Mouse (Mus musculus) liver, adult (tissue): ENCODE data around the gene Grsf1.

Source experiments
- GATA4 ChIP-seq: IDR thresholded peaks from 2 replicates; pipeline ENCODE4 v1.6.1; 2014; ENCODE audit warnings: mild to moderate bottlenecking, low read length; ENCODE audit not compliant: insufficient replicate concordance

Grsf1 gene

DNA sequence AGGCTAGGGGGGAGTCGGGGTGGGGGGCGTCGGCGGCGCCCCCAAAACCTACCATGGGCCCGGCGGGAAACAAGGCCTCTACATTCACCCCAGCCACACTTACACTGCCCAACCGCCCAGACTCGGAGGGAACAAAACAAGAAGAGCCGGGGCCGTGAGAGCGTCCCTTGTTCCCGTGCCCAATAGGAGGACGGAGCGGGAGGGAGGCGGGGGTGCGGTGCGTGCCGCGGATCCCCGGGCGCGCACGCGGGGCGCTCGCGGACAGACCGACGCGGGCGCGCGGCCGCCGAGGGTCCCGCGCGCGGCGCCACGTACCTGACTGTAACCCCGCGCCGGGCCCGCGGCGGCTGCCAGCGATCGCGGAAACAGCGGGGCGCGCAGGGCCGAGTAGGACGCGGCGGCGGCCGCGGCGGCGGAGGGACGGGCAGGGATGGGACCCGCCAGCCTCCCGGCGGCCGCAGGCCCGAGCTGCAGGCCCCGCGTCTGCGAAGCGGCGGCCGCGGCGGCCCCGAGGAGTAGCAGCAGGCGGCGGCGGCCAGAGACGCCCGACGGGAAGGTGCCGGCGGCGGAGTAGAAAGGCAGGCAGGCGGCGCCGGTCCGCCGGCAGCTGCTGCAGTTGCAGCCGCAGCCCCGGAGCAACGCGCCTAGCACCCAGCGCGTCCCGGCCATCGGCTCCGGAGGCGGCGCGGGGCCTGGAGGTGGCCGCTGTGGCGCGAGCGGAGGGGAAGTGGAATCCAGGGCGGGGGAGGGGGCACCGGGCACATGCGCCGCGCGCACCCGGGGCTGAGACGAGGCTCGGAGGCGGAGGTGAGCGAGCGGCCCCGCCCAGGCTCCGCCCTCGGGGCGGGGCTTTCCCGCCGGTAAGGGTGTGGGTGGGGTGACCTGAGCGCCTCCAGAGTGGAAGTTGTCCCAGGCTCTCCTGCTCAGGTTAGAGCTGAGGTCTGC is at the start of gene Grsf1:
Grsf1 (minus strand) TSS at position 729 of the 945 bp plus-strand sequence.
- TF ChIP-seq GATA4, result no peak; the same call in 1 of the 2 replicates

DNA sequence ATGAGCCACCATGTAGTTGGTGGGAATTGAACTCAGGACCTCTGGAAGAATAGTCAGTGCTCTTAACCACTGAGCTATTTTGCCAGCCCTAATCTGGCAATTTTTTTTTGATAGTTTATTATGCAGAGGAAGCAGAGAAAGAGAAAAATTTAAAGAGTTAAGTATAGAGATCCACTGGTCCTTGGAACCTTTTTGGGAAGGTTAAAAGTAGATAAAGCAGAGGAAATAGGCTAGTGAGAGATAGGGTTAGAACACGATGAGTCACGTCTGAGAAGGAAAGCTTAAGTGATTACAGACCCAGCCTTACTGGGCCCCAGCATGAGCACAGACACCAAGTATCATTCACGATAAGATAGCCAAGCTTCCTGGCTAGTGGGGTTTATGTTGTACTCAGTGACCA is 48.1 kb upstream of the Grsf1 start:
- TF ChIP-seq GATA4, result peak; percentile 99

DNA sequence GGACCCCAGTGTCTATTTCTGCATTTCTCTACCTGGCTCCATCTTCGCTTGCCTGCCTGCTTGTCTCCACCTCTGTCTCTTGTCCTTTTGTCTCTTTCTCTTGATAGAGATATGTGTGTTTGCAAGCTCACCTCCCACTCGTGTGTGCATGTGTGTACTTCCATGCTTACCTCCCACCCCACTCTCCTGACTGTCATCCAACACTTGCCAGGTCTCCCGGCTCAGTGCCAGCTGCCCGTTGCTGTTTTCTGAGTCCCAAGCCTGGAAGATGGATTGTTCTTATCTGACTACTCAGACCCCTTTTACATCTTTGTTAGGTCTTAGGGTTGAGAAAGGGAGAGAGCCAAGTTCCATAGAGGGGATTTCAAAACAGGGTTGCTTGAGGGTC is 46.2 kb upstream of the Grsf1 start:
- no peak for TF ChIP-seq GATA4

DNA sequence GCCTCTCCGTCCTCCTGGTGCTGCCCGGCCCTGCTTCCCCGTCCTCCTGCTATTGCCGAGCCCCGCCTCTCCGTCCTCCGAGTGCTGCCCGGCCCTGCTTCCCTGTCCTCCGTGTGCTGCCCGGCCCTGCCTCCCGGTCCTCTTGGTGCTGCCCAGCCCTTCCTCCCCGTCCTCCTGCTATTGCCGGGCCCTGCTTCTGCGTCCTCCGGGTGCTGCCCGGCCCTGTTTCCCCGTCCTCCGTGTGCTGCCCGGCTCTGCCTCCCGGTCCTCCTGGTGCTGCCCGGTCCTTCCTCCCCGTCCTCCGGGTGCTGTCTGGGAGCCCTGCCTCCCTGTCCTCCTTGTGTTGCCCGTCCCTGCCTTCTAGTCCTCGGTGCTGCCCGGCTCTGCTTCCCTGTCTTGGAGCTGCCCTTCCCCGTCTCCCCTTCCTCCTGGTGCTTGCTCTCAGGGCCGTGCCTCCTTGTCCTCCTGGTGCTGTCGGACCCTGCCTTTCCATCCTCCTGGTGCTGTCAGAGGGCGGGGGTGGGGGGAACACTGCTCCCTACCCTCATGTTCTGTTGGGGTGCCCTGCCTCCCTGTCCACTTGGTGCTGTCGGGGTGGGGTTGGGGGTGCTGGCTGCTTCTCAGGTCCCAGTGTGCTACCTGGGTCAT is 45.7 kb upstream of the Grsf1 start:
- TF ChIP-seq GATA4, result no peak

DNA sequence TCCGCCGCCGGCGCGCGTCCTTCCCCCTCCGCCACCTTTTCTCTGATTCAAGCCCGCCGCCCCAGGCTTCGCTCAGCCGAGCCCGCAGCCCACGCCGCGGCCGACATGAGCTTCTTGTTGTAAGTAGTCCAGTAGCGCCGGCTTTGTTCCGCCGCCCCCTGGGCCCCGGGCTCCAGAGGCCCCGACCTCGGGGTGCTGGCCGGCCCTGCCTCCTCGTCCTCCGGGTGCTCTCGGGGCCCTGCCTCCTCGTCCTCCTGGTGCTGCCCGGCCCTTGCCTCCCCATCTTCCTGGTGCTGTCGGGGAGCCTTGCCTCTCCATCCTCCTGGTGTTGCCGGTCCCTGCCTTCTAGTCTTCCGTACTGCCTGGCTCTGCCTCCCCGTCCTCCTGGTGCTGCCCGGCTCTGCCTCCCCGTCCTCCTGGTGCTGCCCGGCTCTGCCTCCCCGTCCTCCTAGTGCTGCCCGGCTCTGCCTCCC is 45.1 kb upstream of the Grsf1 start:
- TF ChIP-seq GATA4, result no peak

DNA sequence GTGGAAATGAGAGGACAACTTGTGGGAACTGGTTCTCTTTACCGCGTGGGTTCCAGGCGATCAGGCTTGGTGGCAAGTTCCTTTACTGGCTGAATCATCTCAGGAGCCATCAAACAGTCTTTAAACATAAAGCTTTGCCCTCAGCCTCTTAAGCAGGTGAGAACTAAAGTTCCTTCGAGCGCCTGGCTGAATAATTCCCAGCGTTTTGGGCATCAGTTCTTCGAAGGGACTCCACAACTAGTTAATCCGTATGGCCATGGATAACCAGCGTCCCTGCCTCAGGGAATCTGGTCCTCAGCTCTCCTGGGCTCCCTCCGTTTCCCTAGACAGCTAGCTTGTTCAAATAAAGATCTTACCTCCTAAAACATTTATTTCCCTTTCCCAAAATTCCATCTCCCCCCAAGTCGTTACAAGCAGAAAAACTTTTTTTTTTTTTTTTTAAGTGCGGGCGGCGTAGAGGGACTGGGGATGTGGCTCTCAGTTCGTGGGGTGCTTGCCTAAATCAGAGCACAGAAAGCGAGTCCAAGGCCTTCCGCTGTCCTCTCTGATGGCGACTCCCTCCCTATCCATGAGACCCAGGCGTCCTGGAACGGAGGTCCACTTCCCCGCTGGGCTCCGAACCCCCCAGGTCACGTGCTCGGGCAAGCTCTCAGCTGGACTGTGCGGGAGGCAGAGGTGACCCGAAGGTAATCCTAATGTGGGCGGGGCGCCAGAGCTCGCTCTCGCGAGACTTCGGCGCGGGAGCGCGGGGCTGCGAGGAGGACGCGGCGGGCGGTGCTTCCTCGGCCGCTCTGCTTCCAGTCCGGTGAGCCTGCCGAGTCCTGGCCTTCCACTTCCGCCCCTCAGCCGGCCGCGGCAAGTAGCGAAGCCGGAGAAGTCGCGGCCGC is 44.4 kb upstream of the Grsf1 start, which contains the start of gene Mob1b:
Mob1b (plus strand) TSS at position 740 of the 887 bp plus-strand sequence.
- peak; percentile 64; the same call in 1 of the 2 replicates for TF ChIP-seq GATA4

DNA sequence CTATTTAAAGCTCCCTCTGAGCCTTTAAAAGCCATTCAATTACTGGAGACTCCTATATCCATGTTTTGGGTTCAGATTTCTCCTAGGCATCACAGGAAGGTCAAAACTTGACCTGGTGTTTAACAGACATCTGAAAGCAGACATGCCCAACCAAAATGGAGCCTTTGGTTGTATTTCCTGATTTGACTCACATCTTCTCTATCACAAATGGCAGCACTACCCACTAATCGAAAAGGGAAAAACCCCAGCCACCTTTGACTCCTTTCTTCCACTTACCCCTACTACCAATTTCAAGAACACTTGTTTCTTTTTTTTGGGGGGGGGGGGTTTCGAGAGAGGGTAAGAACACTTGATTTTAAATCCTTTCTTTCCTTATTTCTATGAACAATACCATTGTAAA is 41.0 kb upstream of the Grsf1 start:
- no peak for TF ChIP-seq GATA4

DNA sequence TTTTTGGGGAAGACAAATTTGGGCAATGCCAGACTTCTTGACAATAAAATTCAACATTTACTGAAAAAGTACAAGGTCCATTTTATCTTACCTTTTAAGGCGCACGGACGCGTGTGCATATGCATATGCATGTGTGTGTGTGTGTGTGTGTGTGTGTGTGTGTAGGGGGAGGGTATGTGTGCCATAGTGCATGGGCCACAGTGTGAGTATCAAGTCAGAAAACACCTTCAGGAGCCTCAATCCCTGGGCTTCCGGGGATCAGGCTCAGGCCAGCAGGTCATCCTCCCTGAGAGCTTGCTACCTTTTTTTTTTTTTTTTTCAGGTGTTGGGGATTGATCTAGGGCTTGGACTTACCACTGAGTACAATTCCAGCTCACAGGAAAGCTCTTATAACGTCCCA is 36.4 kb upstream of the Grsf1 start:
- TF ChIP-seq GATA4, result no peak

DNA sequence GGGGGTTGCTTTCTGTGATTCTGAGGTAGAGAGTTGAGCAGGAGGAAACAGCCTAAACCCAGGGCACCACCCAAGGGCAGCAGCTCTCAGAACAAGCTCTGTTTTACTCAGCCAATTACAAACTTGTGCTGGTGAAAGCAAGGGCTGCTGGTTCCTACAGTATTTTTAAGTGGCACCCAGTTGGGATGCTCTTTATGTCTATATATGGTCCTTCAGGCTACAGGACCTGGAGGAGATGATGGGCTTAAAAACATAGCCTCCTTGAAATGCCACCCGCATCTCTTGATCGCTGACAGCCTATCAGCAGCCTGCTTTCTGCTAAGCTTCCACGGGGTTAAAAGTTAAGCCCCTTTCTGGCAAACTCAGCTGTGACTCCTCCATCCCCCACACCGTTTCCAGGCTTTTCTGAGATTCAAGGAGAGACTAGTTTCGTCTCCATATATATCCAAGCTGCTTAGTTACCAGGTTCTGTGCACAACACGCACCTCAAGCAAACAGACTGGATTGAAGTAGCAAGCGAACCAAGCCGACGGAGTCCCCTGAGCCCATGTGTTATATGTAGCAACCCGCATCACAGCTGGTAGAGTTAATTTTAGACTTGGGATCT is 35.8 kb upstream of the Grsf1 start:
- no peak for TF ChIP-seq GATA4

DNA sequence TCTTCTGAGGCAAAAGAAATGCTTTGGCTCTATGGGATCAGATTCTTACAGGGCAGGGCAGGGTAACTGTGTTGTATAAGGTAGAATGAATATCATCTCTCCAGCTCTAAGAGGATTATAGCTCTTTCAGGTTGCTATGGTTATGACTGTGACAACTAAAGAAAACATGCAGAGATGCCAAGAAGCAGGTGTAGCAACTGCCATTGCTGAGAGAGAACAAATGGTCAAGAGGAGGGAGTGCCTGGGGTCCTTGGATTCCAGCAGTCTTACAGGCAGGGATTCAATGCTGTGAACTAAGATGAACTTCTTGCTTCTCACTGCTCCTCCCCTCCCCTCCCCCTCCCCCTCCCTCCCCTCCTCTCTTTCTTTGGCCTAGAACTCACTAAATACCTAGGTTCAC is 35.2 kb upstream of the Grsf1 start:
- no peak for TF ChIP-seq GATA4

DNA sequence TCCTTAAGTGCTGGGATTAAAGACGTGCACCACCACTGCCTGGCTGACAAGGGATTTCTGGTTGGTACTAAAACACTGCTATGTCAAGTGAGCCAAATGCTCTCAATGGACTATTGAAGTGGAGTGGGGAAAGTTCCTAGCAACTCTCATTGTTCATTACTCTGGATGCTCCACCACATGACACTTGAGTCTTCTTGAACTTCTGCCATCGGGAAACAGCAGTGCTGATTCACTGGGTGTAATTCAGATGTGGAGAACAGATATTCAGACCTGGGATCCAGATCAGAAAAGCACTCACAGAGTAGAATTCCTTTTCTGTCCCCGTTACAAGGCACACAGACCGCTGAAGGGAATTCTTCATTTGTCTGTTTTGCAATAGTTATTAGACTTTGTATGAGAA is 27.6 kb upstream of the Grsf1 start:
- no peak for TF ChIP-seq GATA4

DNA sequence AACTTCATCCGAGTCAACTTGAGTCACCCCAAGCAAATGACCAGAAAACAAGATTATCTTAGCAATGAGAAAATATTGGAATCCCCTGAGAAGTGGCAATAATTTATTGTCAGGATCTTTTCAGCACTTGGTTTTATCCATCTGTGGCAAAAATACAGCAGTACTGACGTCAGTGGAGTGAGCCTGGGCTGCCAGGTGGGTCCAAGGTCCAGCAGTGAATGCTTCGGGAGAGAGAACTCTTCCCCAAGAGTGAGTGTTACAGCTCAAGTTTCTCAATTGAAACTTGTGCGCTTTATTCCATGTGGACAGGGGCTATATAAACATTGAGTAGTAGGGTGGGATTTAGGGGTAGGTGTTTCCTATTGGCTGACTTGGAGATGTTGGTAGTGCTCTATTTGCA is 26.1 kb upstream of the Grsf1 start:
- no peak for TF ChIP-seq GATA4

DNA sequence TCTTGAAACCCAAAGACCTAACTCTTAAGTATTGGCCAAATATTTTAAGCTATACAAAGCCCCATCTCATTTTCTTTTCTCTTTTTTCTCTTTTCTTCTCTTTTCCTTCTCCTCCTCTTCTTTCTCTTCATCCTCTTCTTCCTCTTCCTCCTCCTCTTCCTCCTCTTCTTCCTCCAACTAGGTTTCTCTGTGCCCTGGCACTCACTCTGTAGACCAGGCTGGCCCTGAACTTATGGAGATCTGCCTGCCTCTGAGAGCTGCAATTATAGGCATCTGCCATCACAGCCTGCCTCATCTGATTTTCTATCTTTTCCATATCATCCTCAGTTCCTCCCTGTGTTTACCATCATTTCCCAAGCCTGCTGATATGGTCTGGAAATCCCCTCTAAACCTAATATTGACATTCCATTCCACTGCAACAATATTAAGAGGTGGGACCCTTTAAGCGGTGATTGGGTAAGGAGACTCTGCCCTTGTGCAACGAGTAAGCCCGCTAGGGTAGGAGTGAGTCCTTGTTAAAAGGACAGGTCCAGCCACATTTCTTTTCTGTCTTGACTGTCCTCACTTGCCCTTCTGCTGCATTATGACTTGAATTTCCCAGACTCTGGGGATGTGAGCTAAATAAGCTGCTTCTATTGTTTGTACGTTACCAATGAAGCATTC is 23.4 kb upstream of the Grsf1 start:
- TF ChIP-seq GATA4, result no peak

DNA sequence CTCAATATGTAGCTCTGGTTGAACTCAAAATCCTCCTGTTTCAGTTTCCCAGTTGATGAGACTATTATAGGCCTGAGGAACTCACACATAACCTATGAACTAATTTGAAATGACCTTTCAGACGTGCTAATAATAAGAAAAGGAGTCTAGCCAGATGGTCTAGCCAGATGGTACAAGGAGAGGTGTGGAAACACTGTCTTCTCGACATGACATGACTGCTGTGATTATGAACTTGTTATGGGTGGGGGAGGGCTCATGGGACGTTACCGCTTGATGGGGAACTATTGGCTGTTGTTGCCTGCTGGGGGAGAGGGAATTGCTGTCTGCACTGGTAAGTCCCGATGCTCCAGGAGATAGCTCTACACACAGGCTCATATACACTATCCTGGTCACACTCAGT is 21.3 kb upstream of the Grsf1 start:
- no peak for TF ChIP-seq GATA4
